Mouse (Mus musculus) retina, postnatal 1 day (tissue): ENCODE data around the gene Cst13.
A peak's percentile ranks its signal among the peaks of the same experiment; 100 is the strongest.

Experiments used
- DNase-seq: peaks from one replicate; pipeline ENCODE4 v3.0.0-alpha.2; 2012

Gene Cst13

GRCm38 (mm10) chr2:148875335-148875811, 55.5 kb downstream of the Cst13 start, which contains the start of gene Cst3:
TSS of gene Cst3 (minus strand) at chr2:148875692.
- DNase-seq = peak; percentile 94

- DNase-seq = no peak
Measured at GRCm38 (mm10) chr2:148877016-148877770, 57.3 kb downstream of the Cst13 start.

- DNase-seq = no peak
Measured at GRCm38 (mm10) chr2:148878641-148879130, 58.8 kb downstream of the Cst13 start.

- DNase-seq = no peak
Measured at GRCm38 (mm10) chr2:148879199-148879598, 59.3 kb downstream of the Cst13 start.
